Mouse (Mus musculus): ENCODE results near the gene Il10rb.

Il10rb gene

GRCm38 (mm10) chr16:91384221-91384620 is 21.7 kb upstream of the Il10rb start:
- no peak for DNase-seq

- DNase-seq: no peak
These were observed 20.3 kb upstream of the Il10rb start for GRCm38 (mm10) chr16:91385621-91386020.

GRCm38 (mm10) chr16:91386419-91387120 is 19.4 kb upstream of the Il10rb start:
- no peak for DNase-seq

GRCm38 (mm10) chr16:91387121-91387486 is 18.9 kb upstream of the Il10rb start:
- DNase-seq: no peak

- no peak for DNase-seq
These were observed 15.9 kb upstream of the Il10rb start for GRCm38 (mm10) chr16:91390100-91390499.

- DNase-seq: no peak
These were observed 14.5 kb upstream of the Il10rb start, which contains the start of gene Gm21970 for GRCm38 (mm10) chr16:91391421-91391820. Gm21970 (plus strand) TSS chr16:91391721.

GRCm38 (mm10) chr16:91394826-91395410 is 11.0 kb upstream of the Il10rb start:
- DNase-seq: no peak

- DNase-seq: no peak
These were observed 10.2 kb upstream of the Il10rb start for GRCm38 (mm10) chr16:91395633-91396392.

- no peak for DNase-seq
These were observed 9.0 kb upstream of the Il10rb start for GRCm38 (mm10) chr16:91396844-91397537.

- no peak for DNase-seq
These were observed 7.9 kb upstream of the Il10rb start for GRCm38 (mm10) chr16:91398030-91398429.

GRCm38 (mm10) chr16:91398944-91399343 is 7.0 kb upstream of the Il10rb start:
- DNase-seq: no peak

- no peak for DNase-seq
These were observed 4.3 kb upstream of the Il10rb start for GRCm38 (mm10) chr16:91401569-91402165.

GRCm38 (mm10) chr16:91403784-91404183 is 2.2 kb upstream of the Il10rb start:
- DNase-seq: no peak

- no peak for DNase-seq
These were observed 1.8 kb upstream of the Il10rb start for GRCm38 (mm10) chr16:91404187-91404586.

- no peak for DNase-seq
These were observed 961 bp upstream of the Il10rb start for GRCm38 (mm10) chr16:91404828-91405577.

GRCm38 (mm10) chr16:91406585-91407220 is 739 bp downstream of the Il10rb start:
- DNase-seq: no peak

GRCm38 (mm10) chr16:91413102-91413844 is 7.3 kb downstream of the Il10rb start:
- DNase-seq: no peak

- no peak for DNase-seq
These were observed 9.6 kb downstream of the Il10rb start for GRCm38 (mm10) chr16:91415391-91416189.

GRCm38 (mm10) chr16:91416357-91416756 is 10.4 kb downstream of the Il10rb start:
- DNase-seq: no peak

- DNase-seq: no peak
These were observed 11.0 kb downstream of the Il10rb start for GRCm38 (mm10) chr16:91416938-91417337.

Data from cerebellum, adult 8-10 months (tissue).